Mouse (Mus musculus): ENCODE measurements around the gene Tubal3. TPM values are rescaled to one million over a fixed set of nuclear protein-coding genes. Genes with fewer than 3 reads are reported as not detected.

Gene Tubal3
- total RNA-seq, 2 experiments from 2014 or later, result not detected

DNA sequence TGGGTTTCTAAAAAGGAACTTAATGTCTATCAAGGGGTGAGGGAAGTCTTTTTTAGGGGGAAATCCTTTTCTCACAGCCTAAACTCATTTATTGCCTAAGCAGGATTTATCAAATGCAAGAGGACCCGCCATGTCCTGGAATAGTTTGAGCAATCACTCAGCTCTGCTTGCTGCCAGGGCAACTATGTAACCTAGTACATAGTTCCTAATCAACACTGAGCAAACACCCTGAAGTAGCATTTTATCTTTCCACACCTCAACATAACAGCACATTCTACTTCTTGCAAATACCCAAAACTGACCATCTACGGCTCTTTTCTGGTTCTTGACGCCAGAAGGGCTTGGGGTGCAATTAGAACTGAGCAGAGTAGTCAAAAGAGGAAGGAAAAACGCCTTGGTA is 9.8 kb upstream of the Tubal3 start:
- intact Hi-C loops (cut with DNase I), result no loop called here
- DNase-seq (ENCODE audit: extremely low spot score in 1 of 2, low spot score in 2 of 2), result no peak

DNA sequence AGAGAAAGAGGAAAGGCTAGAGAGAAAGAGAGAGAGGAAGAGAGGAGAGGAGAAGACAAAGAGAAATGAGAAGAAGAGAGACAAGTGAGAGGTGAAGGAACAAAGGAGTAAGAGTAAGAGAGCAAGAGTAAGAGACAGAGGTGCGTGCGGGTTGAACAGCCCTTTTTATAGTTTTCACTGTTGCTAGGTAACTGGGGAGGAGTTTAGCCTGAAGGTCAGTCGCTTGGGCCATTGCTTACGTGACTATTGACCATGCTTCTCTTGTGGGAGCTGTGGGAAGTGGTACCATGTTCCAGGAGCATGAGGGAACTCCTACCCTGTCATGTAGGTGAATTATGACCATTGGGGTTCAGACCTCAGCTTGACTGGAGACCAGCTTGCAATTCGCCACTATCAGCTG is 7.7 kb upstream of the Tubal3 start:
- no peak for DNase-seq (ENCODE audit: extremely low spot score in 1 of 2, low spot score in 2 of 2)
- intact Hi-C loops (cut with DNase I), result no loop called here

DNA sequence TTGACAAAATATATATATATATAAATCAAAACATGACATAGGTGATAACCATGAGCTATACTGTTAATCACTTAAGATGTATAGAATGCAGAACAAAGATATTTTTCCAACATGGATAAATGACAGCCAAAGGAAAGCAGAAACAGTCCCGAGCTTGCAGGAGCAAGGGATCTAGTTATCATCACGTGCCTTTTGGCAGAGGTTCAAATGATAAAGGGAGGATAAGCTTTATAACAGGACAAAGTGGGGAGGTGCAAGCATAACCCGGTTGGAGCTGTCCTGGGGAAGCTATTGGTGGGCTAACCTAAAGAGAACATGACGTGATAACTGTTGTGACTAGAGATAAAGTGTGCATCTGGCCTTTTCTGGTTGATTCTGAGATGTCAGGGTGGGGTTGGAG is 4.6 kb upstream of the Tubal3 start:
- intact Hi-C loops (cut with DNase I), result no loop called here
- no peak for DNase-seq (ENCODE audit: extremely low spot score in 1 of 2, low spot score in 2 of 2)

DNA sequence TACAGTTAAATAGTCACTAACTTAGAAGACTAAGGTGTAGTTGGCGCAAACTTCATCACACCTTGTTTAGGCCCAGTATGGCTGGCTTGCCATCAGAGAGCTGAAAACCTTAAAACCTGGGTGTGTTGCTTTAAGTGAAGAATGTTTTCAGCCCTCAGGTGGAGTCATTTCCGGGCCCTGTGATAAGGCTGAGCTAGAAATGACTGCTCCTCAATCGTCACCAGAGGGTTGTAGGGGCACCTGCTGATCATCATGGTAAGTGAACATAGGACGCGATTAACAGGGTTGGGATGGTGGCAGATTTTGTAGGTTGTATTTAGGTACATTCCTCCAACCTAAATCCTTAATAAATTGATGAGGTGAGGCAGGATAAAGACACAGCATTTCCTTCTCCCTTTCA is 6.4 kb downstream of the Tubal3 start:
- intact Hi-C loops (cut with DNase I), result no loop called here
- no peak for DNase-seq (ENCODE audit: extremely low spot score in 1 of 2, low spot score in 2 of 2)

- no peak for DNase-seq (ENCODE audit: extremely low spot score in 1 of 2, low spot score in 2 of 2)
- intact Hi-C loops (cut with DNase I), result no loop called here
Measured at GRCm38 (mm10) chr13:3925632-3926031, 7.6 kb downstream of the Tubal3 start.

GRCm38 (mm10) chr13:3926046-3926445 is 8.0 kb downstream of the Tubal3 start:
- intact Hi-C loops (cut with DNase I), result no loop called here

DNA sequence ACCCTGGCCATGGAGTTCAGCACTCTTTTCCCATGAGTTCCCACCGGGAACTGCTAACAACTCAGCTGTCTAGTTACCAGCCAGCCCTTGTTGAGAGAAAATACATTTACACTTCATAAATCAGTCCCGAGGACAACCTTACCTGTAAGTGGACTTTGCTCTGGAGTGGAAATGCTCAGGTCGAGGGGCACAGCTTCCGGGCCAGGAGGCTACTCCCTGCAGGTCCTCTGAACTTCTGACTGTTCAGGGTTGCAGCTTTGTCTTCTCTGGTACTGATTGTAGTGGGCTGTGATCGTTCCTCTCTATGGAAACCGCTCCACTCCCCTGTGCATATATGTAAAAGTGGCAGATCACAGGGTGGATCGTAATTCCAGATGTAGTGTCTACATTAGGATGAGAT is 26.6 kb downstream of the Tubal3 start:
- intact Hi-C loops (cut with DNase I), result no loop called here
- no peak for DNase-seq (ENCODE audit: extremely low spot score in 1 of 2, low spot score in 2 of 2)

More at GRCm38 (mm10) chr13:3926046-3926445, 8.0 kb downstream of the Tubal3 start:
- DNase-seq (ENCODE audit: extremely low spot score in 1 of 2, low spot score in 2 of 2), result no peak

- DNase-seq (ENCODE audit: extremely low spot score in 1 of 2, low spot score in 2 of 2), result no peak
- intact Hi-C loops (cut with DNase I), result no loop called here
Measured at GRCm38 (mm10) chr13:3945249-3945648, 27.2 kb downstream of the Tubal3 start, which contains the start of gene Ucn3. TSS of gene Ucn3 (minus strand) at chr13:3945349.

DNA sequence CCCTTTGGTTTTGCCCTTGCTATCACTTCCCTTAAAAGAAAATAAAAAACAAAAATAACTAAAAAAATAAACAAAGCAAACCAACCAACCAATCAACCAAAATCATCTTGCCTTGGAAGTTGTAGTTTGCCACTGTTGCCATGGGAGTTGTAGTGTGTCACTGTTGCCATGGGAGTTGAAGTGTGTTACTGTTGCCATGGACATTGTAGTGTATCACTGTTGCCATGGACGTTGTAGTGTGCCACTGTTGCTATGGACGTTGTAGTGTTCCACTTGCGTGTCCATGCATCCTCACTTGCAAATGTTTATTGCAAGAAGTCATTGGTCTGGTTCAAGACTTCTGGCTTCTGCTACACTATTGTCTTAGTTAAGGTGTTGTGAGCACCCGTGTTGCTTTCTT is 29.2 kb downstream of the Tubal3 start:
- intact Hi-C loops (cut with DNase I), result no loop called here

DNA sequence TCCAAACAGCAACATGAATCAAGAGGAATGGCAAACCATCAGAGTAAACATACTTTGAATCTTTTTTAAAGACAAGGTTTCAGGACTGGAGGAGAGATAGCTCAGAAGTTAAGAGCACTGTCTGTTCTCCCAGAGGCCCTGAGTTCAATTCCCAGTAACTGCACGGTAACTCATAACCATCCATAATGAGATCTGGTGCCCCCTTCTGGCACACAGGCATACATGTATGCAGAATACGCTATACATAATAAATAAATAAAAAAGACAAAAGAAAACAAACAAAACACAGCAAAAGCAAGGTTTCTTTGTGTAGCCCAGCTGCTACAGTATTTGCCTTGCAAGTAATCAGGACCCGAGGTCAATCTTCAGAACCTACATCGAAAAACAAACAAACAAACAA is 31.4 kb downstream of the Tubal3 start:
- intact Hi-C loops (cut with DNase I), result no loop called here

More for the DNA sequence above, 29.2 kb downstream of the Tubal3 start:
- no peak for DNase-seq (ENCODE audit: extremely low spot score in 1 of 2, low spot score in 2 of 2)

GRCm38 (mm10) chr13:3951198-3951914 is 33.3 kb downstream of the Tubal3 start:
- intact Hi-C loops (cut with DNase I), result no loop called here
- DNase-seq (ENCODE audit: extremely low spot score in 1 of 2, low spot score in 2 of 2), result no peak

More for the DNA sequence above, 31.4 kb downstream of the Tubal3 start:
- DNase-seq (ENCODE audit: extremely low spot score in 1 of 2, low spot score in 2 of 2), result no peak

- DNase-seq (ENCODE audit: extremely low spot score in 1 of 2, low spot score in 2 of 2), result no peak
- intact Hi-C loops (cut with DNase I), result no loop called here
Measured at GRCm38 (mm10) chr13:3968849-3969248, 50.8 kb downstream of the Tubal3 start.

Small RNA genes within 50 kb of the gene (microRNA-seq; reads per million reads assigned to microRNA genes)
- not detected for gene Gm22460

Other genes with a start within 250 kb of the Tubal3 start
- gene Calml3, start 114.0 kb upstream of the Tubal3 start, total RNA-seq (2021), result not detected
- gene Calm4, start 80.5 kb upstream of the Tubal3 start, total RNA-seq (2021), result not detected
- not detected for gene Calm5, start 64.1 kb upstream of the Tubal3 start, total RNA-seq (2021)
- 10 to 100 TPM; 14.0 to 23.5 TPM for gene Net1, start 54 bp upstream of the Tubal3 start, total RNA-seq (2021)
- not detected for gene Ucn3, start 27.1 kb downstream of the Tubal3 start, total RNA-seq (2021)
- 1 to 10 TPM; 1.1 to 1.7 TPM for gene Akr1c14, start 130.7 kb downstream of the Tubal3 start, total RNA-seq (2021)
- under 1 TPM; 0.66 to 0.79 TPM for gene Akr1c18, start 232.4 kb downstream of the Tubal3 start, total RNA-seq (2021)